Mouse (Mus musculus) lung, postnatal 10 days (tissue): Measurements from ENCODE around the gene Nipsnap3b.

Experiments
- DNase-seq: peaks from one replicate; pipeline ENCODE4 v3.0.0; 2021

Gene Nipsnap3b

GRCm38 (mm10) chr4:53011732-53012361 lies at the start of gene Nipsnap3b:
TSS of gene Nipsnap3b (plus strand) at chr4:53011880.
- DNase-seq = peak; percentile 99

GRCm38 (mm10) chr4:52964247-52964646 lies 47.4 kb upstream of the Nipsnap3b start, which contains the start of gene Olfr270:
TSS of gene Olfr270 (plus strand) at chr4:52964547.
- no peak for DNase-seq

GRCm38 (mm10) chr4:52985216-52985615 lies 26.5 kb upstream of the Nipsnap3b start:
- peak; percentile 13 for DNase-seq

- no peak for DNase-seq
These were observed 25.4 kb upstream of the Nipsnap3b start for GRCm38 (mm10) chr4:52986266-52986665.

DNA sequence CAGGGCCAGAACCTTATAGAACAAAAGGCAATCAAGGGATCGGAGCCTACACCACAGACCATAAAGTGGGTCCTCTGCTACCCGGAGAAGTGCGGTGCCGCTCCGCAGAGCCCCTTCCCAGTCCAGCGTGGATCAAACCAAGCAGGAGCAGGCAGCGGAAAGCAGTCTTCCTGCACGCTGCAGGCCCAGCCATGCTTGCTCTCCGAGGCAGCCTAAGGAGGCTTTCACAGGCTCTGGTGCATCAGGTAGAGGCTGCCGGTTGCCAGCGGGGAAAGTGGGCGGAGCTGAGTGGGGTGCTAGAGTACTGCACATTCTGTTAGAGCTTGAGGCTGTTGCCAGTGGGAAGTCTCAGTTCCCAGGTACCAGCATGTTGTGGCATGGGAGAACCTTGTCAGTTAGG lies 22.4 kb upstream of the Nipsnap3b start, which contains the start of gene Nipsnap3a:
Gene Nipsnap3a (plus strand): TSS at position 25 of the 400 bp plus-strand sequence.
- peak; percentile 15 for DNase-seq

- no peak for DNase-seq
These were observed 12.2 kb upstream of the Nipsnap3b start for GRCm38 (mm10) chr4:52999449-52999848.

DNA sequence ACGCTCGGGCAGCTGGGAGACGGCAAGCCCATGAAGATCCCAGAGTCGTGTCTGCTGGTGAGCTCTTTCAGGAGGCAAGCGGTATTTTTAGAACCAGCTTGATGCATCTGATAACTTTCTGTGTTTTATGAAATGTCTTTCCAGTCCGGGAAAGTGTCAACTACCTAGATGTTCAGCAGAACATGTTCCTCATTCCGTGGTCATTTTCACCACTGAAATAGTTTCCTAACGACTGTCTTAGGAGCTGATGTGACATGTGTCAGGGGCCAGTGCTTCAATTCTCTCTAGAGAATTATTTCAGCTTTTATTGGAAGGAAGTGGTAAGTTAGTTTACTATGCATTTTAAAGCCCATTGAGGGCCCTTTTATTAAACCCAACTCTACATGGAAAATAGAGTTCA lies 11.5 kb upstream of the Nipsnap3b start:
- DNase-seq = no peak

DNA sequence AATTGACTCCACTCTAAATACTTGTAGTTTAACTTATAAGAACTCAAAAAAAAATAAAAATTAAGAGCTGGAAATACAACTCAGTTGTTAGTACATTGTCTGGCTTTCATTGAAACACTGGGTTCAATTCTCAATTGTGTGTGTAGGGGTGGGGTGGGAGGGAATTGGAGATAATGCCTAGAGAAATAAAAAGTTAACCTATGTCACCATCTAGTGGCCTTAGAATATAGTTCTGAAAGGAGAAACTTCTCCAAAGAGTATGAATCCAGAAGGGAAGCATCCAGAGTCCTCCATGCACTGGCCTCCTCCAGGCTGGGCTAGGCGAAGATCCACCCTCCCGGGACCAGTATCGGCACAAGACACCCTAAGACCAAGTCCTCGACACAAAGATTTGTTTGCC lies 2.5 kb upstream of the Nipsnap3b start:
- DNase-seq = no peak

GRCm38 (mm10) chr4:53009871-53010270 lies 1.8 kb upstream of the Nipsnap3b start:
- no peak for DNase-seq

- DNase-seq = no peak
These were observed 2.7 kb downstream of the Nipsnap3b start for GRCm38 (mm10) chr4:53014421-53014820.

DNA sequence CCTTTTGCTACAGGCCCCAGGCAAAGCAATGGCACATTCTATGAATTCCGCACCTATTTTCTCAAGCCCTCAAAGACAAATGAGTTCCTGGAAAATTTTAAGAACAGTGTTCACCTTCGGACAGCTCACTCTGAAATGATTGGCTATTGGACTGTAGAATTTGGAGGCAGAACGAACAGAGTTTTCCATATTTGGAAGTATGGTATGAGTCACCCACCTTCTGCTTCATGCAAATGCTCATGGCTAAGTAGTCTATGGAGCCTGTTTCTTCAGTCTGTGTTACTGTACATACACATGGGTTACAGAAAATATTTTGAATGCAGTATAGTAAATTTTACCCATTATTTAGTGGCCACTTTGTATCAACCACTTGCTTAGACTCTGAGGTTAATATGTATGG lies 3.3 kb downstream of the Nipsnap3b start:
- DNase-seq = no peak

DNA sequence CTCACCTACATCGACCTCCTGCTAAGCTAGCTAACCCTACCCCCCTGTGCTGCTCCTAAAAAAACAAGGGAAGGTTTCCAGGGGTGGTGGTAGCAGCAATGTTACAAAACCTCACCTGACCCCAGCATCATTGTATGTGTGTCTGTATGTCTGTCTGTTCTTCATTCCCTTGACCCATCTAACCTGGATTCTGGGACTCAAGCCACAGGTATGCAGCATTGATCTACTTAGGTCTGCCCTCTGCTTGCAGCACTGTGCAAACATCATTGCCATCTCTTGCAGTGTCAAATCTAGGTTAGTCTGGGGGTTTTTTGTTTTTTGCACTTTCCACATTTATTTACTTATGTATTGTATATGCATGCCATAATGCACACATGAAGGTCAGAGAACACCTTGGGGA lies 6.7 kb downstream of the Nipsnap3b start:
- no peak for DNase-seq

DNA sequence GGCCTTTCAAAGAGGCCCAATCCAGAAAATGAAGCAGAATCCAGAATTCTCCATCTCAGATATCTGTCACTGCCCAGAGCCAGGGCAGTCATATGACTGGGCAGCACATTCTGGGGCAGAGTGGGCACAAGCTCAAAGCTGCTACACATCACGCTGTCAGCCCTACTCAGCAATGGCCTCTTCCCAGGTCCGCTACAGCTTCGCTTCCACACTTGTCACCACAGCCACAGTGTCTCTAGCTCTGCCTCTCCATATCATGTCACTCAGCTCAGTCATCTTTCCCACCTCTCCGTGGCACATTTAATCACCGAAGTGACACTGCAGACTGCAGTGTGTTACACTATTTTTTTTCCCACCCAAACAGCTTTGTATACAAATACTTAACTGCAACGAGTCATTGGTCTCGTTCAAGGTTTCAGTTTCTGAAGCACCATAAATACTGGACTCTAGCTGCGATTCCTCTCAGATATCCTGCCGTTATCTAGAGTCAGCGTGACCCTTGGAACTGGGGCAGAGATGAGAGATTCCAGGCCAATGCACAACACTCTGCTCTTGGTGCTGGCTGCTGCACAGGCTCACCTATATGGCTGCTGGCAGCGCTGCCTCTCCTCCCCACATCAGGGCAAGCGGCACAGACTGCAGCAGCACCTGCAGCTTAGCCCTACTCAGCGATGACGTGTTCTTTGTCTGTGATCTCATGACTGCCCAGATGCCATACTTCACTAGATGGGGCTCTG lies 11.7 kb downstream of the Nipsnap3b start:
- DNase-seq = no peak

DNA sequence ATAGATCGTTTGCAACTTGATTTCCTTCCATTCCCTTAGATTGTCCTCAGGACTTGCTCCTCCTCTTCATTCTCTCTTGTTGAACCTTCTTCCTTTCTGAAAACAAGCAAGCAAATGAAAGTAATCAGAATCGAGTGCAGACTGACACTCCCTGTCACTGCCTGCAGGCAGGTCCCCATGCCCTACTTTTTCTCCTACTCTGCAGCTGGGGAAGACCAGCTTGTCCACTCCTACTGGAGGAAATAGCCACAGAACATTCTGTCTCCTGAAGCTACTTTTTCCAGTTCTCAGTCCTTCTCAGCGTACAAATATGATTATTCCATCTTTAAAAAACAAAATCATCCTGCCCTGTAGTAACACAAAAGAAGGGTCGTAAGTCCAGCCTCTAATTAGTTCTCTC lies 12.7 kb downstream of the Nipsnap3b start:
- no peak for DNase-seq

DNA sequence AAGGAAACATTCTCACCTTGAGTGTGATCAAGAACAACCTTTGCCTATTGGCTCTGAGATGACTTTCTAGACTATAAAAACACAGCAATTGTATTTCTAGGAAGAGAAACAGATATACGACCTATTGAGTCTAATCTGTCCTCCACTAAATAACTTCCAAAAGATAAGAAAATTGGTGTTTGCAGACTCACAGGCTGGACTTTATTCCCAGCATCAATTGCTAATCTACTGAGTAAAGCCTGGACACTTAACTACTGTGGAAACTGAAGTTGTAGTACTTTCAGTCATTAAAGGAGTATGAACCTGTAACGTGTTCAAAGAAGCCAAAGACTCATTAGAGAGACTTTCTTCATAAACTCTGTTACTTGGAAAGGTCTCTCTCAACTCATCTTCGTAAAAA lies 16.1 kb downstream of the Nipsnap3b start:
- no peak for DNase-seq

- DNase-seq = peak; percentile 41
These were observed 18.8 kb downstream of the Nipsnap3b start for GRCm38 (mm10) chr4:53030326-53030948.

- no peak for DNase-seq
These were observed 32.1 kb downstream of the Nipsnap3b start for GRCm38 (mm10) chr4:53043819-53044218.

DNA sequence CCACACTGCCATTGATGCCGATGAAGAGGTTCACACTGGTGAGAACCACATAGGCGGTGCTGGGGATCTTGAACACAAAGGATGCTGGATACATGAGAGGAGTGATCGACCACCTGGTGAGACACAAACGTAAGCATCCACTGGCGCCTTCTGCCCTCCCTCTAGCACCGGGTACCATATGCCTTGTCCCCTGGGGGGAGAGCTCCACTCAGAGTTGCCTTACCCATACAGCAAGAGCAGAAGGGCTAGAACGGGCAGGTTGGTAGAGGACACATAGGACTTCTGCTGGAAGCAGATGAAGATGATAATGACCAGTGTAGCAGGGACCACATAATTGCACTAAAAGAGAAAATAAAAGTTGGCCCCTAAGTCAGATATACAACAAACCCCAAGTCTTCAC lies 34.1 kb downstream of the Nipsnap3b start:
- DNase-seq = no peak

- DNase-seq = no peak
These were observed 34.8 kb downstream of the Nipsnap3b start for GRCm38 (mm10) chr4:53046238-53047022.

DNA sequence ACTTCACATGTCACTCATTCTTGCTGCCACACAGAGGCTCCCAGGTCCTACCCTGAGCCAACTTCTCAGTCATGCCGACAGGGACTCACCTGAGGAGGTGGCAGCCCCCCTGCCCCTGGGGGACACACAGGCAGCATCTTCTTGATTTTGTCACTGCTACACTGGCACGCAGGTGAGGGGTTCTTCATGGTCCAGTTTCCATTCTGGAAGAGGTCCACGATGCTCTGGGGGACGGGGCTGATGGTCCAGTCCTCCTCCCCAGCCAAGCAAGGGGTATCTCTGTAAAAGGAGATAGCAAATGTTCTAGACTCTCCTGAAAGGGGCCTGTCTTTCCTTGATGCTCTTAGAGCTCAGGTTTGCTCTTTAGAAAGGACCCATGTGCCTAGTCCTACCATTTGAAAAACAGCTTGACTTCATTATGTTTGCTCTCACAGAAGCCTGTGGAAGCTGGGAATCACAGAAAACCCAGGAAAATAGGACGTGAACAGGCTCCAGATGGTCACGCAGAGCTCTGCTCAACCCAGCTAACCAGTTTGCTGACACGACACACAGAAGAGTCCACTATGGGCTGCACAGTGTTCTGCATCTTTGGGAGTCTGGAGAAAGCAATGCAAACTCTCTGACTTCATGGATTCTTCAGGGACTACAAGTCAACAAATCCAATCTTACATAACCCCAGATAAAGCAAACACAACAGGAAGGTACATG lies 50.8 kb downstream of the Nipsnap3b start:
- DNase-seq = no peak
